Mouse (Mus musculus): ENCODE measurements around the gene Ubr4.

The Ubr4 gene

DNA sequence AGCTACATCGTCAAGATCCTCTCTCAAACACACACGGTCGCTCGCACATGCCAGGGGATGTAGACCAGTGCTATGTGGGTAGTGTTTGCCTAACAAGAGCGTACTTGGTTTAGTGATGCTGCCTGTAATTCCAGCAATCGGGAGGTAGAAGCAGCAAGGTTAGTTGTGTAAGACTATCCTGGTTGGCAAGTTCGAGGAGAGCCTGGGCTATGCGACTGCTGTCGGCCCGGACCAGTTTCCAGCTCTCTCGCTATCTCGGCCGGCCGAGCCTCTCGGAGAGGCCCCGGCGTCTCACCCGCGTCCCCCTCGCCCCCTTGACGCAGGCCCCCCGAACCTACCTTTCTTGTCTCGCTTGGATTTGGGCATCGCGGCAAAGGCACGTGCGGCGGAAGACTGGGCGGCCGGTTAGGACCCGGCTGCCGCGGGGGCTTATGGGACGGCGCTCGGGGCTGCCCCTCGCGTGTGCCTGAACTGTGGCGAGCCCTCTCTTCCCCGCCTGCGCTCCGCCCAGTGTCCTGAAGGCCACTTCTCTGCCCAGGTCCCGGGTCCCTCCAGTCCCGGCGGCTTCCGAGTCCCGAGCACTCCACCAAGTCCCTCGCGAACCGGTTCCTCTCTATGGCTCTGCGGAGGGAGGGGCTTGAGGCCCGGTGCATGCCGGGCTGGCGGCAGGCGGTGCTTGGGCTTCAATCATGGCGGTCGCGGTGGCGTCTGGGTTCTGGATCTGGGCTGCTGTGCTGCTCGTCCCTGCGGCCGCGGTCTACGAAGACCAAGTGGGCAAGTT, at the start of gene Ubr4, which contains the start of the genes Mrto4 and Emc1:
TSS of gene Ubr4 (plus strand) at position 679 of the 781 bp plus-strand sequence.
TSS of gene Mrto4 (minus strand) at position 646 of the 781 bp plus-strand sequence.
TSS of gene Emc1 (plus strand) at position 657 of the 781 bp plus-strand sequence.
- DNase-seq (ENCODE audit: low read depth, low spot score), result peak; percentile 89

- DNase-seq (ENCODE audit: low read depth, low spot score), result no peak
Observed at GRCm38 (mm10) chr4:139305521-139305920, 46.9 kb upstream of the Ubr4 start.

- no peak for DNase-seq (ENCODE audit: low read depth, low spot score)
Observed at GRCm38 (mm10) chr4:139307916-139308315, 44.5 kb upstream of the Ubr4 start.

- DNase-seq (ENCODE audit: low read depth, low spot score), result peak; percentile 64
Observed at GRCm38 (mm10) chr4:139309651-139310050, 42.8 kb upstream of the Ubr4 start.

DNA sequence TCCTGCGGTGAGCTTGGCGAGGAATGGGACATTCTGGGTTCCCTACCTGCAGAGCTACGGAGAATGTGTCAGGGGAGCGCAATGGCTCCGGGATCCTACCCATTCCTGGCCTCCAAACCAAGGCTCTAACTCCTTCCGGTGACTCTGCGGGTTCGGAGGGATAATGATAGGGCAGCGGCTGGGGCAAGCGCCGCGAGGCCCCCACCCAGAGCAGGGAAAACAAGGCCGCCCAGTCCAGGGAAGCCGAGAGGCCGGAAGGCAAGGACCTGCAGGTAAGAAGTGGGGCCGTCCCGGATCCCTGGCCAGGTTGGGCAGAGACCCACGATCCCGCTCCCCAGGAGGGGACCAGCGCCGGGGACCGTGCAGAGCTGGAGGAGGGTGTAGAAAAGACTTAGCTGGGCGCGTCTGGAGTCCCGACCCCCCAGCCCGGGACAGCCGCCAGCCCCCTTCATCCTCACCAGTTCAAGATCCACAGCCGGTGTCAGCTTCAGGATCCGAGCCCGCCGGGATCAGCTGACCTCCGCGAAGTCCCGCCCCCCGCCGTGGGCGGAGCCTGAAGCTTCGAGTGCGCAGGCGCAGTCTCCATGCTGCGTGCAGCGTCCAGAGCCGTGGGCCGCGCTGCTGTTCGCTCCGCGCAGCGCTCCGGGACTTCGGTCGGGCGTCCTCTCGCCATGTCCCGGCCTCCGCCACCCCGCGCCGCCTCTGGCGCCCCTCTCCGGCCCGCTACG, 42.1 kb upstream of the Ubr4 start, which contains the start of the genes Pqlc2 and Akr7a5:
TSS of gene Pqlc2 (minus strand) at position 538 of the 728 bp plus-strand sequence.
TSS of gene Akr7a5 (plus strand) at position 574 of the 728 bp plus-strand sequence.
- peak; percentile 96 for DNase-seq (ENCODE audit: low read depth, low spot score)

DNA sequence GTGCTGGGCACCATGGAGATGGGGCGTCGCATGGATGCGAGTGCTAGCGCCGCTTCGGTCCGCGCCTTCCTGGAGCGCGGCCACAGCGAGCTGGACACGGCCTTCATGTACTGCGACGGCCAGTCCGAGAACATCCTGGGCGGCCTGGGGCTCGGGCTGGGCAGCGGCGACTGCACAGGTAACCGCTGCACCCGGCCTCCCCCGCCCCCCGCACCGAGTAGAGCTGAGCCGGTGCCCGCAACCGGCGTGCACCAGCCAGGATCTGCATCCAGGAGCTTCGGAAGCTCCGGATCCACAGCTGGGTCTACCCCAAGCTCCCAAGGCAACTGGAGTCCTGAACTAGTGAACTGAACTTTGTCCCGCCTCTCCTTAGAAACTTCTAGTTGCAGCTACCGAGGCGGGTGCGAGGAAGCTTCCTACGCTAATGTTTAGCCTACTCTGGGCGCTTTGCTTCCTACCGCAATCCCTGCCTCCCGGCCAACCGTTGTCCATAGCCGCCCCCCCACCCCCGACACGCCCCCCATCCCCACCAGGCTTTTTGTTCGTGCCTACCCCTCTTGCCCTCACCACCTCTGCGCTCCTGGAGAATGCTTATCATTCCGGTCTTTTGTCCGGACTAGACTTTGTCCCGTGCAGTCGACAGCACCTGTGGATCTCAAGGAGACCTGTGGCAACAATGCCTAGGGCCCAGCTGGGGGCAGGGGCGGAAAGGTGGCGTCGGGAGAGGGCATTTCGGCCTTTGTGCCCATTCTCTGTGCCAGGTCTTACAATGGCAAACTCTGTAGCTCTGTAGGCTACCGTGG, 41.3 kb upstream of the Ubr4 start:
- peak; percentile 75 for DNase-seq (ENCODE audit: low read depth, low spot score)

DNA sequence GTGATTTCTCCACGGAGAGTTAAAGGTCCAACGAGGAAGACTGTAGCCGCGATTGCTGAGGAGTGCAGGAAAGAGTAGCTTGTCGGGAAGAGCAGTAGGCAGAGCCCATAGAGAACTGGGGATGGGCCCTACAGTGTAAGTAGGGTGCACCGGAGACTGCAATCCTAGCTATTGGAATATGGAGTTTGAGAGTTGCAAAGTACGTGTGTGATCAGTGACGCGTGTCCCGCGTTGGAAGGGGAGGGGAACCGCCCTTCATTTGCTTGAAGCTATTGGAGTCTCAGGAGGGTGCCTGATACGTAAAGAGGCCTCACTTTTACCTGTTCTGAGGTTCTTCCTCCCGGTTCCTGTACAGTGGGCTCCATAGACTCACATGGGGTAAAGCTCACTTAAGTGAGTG, 40.7 kb upstream of the Ubr4 start:
- DNase-seq (ENCODE audit: low read depth, low spot score), result peak; percentile 39

- peak; percentile 77 for DNase-seq (ENCODE audit: low read depth, low spot score)
Observed at GRCm38 (mm10) chr4:139312632-139313031, 39.8 kb upstream of the Ubr4 start.

DNA sequence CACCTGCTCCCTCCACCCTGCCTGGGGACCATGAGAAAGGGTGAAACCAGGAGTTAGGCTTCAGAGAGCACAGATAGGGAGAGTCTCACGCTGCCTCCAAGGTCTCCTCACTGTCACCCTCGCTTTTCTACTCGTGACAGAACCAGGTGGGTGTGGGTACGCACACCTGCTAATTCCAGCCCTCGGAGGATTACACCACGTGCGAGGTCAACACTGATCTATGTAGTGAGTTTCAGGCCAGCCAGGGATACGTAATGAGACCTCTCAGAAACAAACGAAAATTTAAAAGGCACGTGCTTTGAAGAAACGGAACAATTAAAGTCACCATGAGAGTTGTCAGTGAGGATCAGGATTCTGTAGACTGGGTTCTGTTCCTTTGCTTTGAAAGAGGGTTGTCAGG, 34.0 kb upstream of the Ubr4 start:
- no peak for DNase-seq (ENCODE audit: low read depth, low spot score)

GRCm38 (mm10) chr4:139319740-139320139, 32.7 kb upstream of the Ubr4 start:
- DNase-seq (ENCODE audit: low read depth, low spot score), result no peak

DNA sequence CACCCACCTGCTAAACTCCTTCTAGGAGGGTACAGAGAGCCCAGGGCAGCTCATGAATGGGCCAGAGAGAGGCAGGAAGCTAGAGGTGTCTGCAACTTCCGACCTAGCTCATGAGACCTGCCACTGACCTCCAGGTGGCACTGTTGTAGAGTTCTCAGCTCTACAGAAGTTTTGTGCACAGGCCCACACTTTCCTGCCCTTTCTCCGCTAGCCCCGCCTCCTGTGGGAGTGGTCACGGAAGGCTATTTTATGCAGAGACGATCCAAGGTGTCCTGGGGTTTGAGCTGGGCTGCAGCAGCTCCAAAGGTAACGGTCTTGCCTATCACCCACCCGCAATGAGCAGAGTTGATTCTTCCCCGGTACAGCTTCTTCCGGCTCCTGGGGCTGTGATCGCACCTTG, 21.8 kb upstream of the Ubr4 start:
- DNase-seq (ENCODE audit: low read depth, low spot score), result peak; percentile 98

- no peak for DNase-seq (ENCODE audit: low read depth, low spot score)
Observed at GRCm38 (mm10) chr4:139334631-139335295, 17.6 kb upstream of the Ubr4 start.

GRCm38 (mm10) chr4:139335507-139335906, 16.9 kb upstream of the Ubr4 start:
- no peak for DNase-seq (ENCODE audit: low read depth, low spot score)

GRCm38 (mm10) chr4:139336822-139337483, 15.5 kb upstream of the Ubr4 start:
- DNase-seq (ENCODE audit: low read depth, low spot score), result peak; percentile 94

- DNase-seq (ENCODE audit: low read depth, low spot score), result no peak
Observed at GRCm38 (mm10) chr4:139338145-139338544, 14.3 kb upstream of the Ubr4 start.

DNA sequence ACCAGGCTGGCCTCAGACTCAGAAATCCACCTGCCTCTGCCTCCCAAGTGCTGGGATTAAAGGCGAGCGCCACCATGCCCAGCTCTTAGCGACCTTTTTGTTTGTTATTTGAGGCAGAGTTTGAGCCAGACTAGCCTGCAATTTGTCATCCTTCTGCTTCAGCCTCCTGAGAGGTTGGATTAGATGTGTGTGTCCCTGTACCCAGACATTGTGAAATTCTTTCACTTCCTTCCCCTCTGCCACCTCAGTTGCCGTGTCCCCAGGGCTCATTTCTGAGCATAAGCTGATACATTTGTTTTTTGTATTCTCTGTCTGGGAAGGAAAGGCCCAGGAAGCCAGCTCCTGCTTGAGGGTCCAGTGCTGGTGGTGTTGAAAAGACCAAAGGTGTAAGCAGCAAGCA, 11.6 kb upstream of the Ubr4 start:
- no peak for DNase-seq (ENCODE audit: low read depth, low spot score)

DNA sequence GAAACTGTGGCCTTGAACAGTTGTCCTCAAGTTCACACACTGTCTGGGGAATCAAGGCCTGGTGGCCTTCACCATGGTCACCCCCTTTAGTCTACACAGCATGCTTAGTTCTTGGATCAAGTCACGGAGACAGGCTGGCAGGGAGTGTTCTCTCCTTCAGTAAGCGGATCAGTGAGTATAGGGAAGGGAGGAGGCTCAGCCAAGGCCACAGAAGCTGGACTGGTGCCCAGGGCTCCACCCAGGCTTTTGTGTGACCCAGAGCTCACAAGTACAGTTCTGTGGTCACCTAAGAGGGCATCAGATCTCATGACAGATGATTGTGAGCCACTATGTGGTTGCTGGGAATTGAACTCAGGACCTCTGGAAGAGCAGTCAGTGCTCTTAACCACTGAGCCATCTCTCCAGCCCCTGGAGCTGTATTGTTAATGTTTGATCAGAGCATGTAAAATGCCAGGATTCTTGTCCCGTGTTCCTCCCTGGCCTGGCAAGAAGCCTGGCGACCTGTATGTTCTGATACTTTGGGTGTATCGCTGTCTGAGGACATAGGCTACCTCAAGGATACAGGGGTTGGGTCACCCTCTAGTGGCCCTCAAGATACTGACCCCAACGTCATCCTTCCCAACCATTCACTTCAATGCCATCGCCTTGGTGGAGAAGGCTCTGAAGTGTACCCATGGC, 10.7 kb upstream of the Ubr4 start:
- no peak for DNase-seq (ENCODE audit: low read depth, low spot score)

GRCm38 (mm10) chr4:139343718-139344117, 8.7 kb upstream of the Ubr4 start:
- DNase-seq (ENCODE audit: low read depth, low spot score), result no peak

DNA sequence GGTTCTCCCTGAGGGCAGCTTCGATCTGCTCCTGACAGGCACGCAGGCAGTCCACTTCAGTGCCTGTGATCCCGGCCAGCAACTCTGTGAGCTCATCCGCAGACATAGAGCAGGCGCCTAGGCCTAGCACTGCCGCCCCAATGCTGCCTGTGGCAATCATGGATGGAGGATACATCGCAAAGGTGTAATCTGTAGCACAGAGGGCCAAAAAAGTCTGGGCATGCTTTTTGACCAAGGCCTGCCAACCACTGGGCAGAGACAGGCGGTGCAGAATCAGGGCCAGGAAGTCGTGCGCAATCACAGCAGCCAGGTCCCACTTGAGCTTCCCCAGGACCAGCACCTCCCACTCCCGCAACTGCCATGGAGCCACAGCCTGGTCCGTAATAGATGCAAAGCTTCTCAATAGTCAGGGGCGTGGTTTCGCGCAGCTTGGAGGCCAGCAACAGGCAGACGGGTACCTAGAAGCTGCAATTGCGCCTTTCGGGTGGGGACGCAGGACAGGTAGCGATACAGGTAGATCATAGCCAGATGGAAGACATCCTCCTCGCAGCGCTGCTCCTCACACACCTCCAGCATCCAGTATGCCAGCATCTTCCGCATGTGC, 6.9 kb upstream of the Ubr4 start:
- peak; percentile 79 for DNase-seq (ENCODE audit: low read depth, low spot score)

GRCm38 (mm10) chr4:139352832-139353231, 423 bp downstream of the Ubr4 start:
- DNase-seq (ENCODE audit: low read depth, low spot score), result no peak

All from ZHBTc4 (cell line).